Mouse (Mus musculus): Measurements from ENCODE around the gene Specc1l.

- TF ChIP-seq CTCF (IDR thresholded peaks at IDR 0.05; ENCODE audit: extremely low read depth, insufficient read depth, low read length) (no peak), POLR2A (IDR thresholded peaks at IDR 0.05; ENCODE audit: extremely low read depth, insufficient read depth, low read length) (no peak)
These were observed 140.7 kb downstream of the Specc1l start for GRCm38 (mm10) chr10:75352541-75352940.

Measured in cortical plate, adult 2 months (tissue).